Mouse (Mus musculus): ENCODE results near the gene Samd8. TPM values are rescaled to one million over a fixed set of nuclear protein-coding genes. Genes with fewer than 3 reads are reported as not detected.

The Samd8 gene
- total and polyA plus RNA-seq, 3 experiments: 10.1 to 31.6 (median 28.8) TPM

- 59% methylated on average over 9 of the region's 9 CpGs for WGBS
- no peak for DNase-seq
- no peaks in the 10 kb centered on the region for H3K27me3 ChIP-seq (ENCODE audit: control insufficient read depth, insufficient read depth, low read length)
- intact Hi-C loops (cut with DNase I): loop anchor here (10.0 kb wide), 1 partner anchor 321 kb away; no protein-coding TSS in a partner anchor
- no peak overlapping the region for H3K4me3 ChIP-seq
- no peak overlapping the region for H3K27ac ChIP-seq
- TF ChIP-seq POLR2A (IDR thresholded peaks at IDR 0.05; ENCODE audit: insufficient read depth, low read depth, low read length): no peak
- no peak for TF ChIP-seq CTCF (IDR thresholded peaks at IDR 0.05)
- TF ChIP-seq EP300 (IDR thresholded peaks at IDR 0.05; ENCODE audit: insufficient read depth, low read depth, low read length): no peak
- H3K9ac ChIP-seq (ENCODE audit: low read depth, low read length): no peak overlapping the region
- H3K36me3 ChIP-seq (ENCODE audit: control insufficient read depth, insufficient read depth, low read length): peaks cover 4% of the 10 kb centered on the region; the same call in 1 of the 2 replicates
- no peaks in the 10 kb centered on the region for H3K79me2 ChIP-seq (replicated peaks; ENCODE audit: control insufficient read depth, insufficient read depth, low read length)
- peaks cover 19% of the 10 kb centered on the region for H3K4me1 ChIP-seq (ENCODE audit: control insufficient read depth, insufficient read depth, low read length)
Observed at GRCm38 (mm10) chr14:21825786-21826491, 75.6 kb downstream of the Samd8 start.

GRCm38 (mm10) chr14:21830876-21831767 is 80.8 kb downstream of the Samd8 start:
- Histone ChIP-seq H3K9ac (ENCODE audit: low read depth, low read length) (peak overlapping the region; percentile 99), H3K4me1 (ENCODE audit: control insufficient read depth, insufficient read depth, low read length) (peaks cover 8% of the 10 kb centered on the region), H3K36me3 (ENCODE audit: control insufficient read depth, insufficient read depth, low read length) (peaks cover 25% of the 10 kb centered on the region), H3K27me3 (ENCODE audit: control insufficient read depth, insufficient read depth, low read length) (no peaks in the 10 kb centered on the region), H3K79me2 (replicated peaks; ENCODE audit: control insufficient read depth, insufficient read depth, low read length) (peaks cover 4% of the 10 kb centered on the region), H3K4me3 (peak overlapping the region; percentile 98), H3K27ac (peak overlapping the region; percentile 100)
- TF ChIP-seq POLR2A (IDR thresholded peaks at IDR 0.05; ENCODE audit: insufficient read depth, low read depth, low read length) (peak; percentile 96), EP300 (IDR thresholded peaks at IDR 0.05; ENCODE audit: insufficient read depth, low read depth, low read length) (peak; percentile 40; the same call in 1 of the 2 replicates), CTCF (IDR thresholded peaks at IDR 0.05) (peak; percentile 29)
- under 1% methylated on average over 70 of the region's 73 CpGs for WGBS
- DNase-seq: peak; percentile 98
- intact Hi-C loops (cut with DNase I): loop anchor here (2.0 kb wide), 1 partner anchor 18 kb away; no protein-coding TSS in a partner anchor

- H3K4me3 ChIP-seq: peak overlapping the region; percentile 98
- no peaks in the 10 kb centered on the region for H3K27me3 ChIP-seq (ENCODE audit: control insufficient read depth, insufficient read depth, low read length)
- TF ChIP-seq EP300 (IDR thresholded peaks at IDR 0.05; ENCODE audit: insufficient read depth, low read depth, low read length): no peak
- no peak for TF ChIP-seq CTCF (IDR thresholded peaks at IDR 0.05)
- no peak for TF ChIP-seq POLR2A (IDR thresholded peaks at IDR 0.05; ENCODE audit: insufficient read depth, low read depth, low read length)
- peaks cover 8% of the 10 kb centered on the region for H3K4me1 ChIP-seq (ENCODE audit: control insufficient read depth, insufficient read depth, low read length)
- no peak for DNase-seq
- peak overlapping the region; percentile 100 for H3K27ac ChIP-seq
- peaks cover 4% of the 10 kb centered on the region for H3K79me2 ChIP-seq (replicated peaks; ENCODE audit: control insufficient read depth, insufficient read depth, low read length)
- under 1% methylated on average over 28 of the region's 28 CpGs for WGBS
- H3K9ac ChIP-seq (ENCODE audit: low read depth, low read length): peak overlapping the region; percentile 99
- H3K36me3 ChIP-seq (ENCODE audit: control insufficient read depth, insufficient read depth, low read length): peaks cover 30% of the 10 kb centered on the region
- intact Hi-C loops (cut with DNase I): loop anchor here (2.0 kb wide), 1 partner anchor 19 kb away; no protein-coding TSS in a partner anchor
Observed at GRCm38 (mm10) chr14:21831830-21832403, 81.6 kb downstream of the Samd8 start.

- peaks cover 13% of the 10 kb centered on the region for H3K4me1 ChIP-seq (ENCODE audit: control insufficient read depth, insufficient read depth, low read length)
- TF ChIP-seq EP300 (IDR thresholded peaks at IDR 0.05; ENCODE audit: insufficient read depth, low read depth, low read length) (no peak), CTCF (IDR thresholded peaks at IDR 0.05) (no peak), POLR2A (IDR thresholded peaks at IDR 0.05; ENCODE audit: insufficient read depth, low read depth, low read length) (no peak)
- H3K4me3 ChIP-seq: no peak overlapping the region
- peaks cover 63% of the 10 kb centered on the region for H3K36me3 ChIP-seq (ENCODE audit: control insufficient read depth, insufficient read depth, low read length)
- no peak overlapping the region for H3K27ac ChIP-seq
- WGBS: 39% methylated on average over 8 of the region's 8 CpGs
- DNase-seq: no peak
- intact Hi-C loops (cut with DNase I): no loop called here
- H3K9ac ChIP-seq (ENCODE audit: low read depth, low read length): no peak overlapping the region
- no peaks in the 10 kb centered on the region for H3K27me3 ChIP-seq (ENCODE audit: control insufficient read depth, insufficient read depth, low read length)
- peaks cover 4% of the 10 kb centered on the region for H3K79me2 ChIP-seq (replicated peaks; ENCODE audit: control insufficient read depth, insufficient read depth, low read length)
Observed at GRCm38 (mm10) chr14:21838336-21839017, 88.1 kb downstream of the Samd8 start.
